Mouse (Mus musculus): ENCODE data around the gene Inpp4b. TPM values are rescaled to one million over a fixed set of nuclear protein-coding genes. Genes with fewer than 3 reads are reported as not detected.
"Not testable (repeated sequence)": the region's sequence is repeated elsewhere in the genome, so short reads cannot be mapped to it uniquely, and the experiment has no call there.

Inpp4b gene
- total RNA-seq, 2 experiments from 2014 or later, result 7.7 to 9.0 TPM

GRCm38 (mm10) chr8:81888843-81889242, 546.5 kb downstream of the Inpp4b start:
- DNase-seq (ENCODE audit: low spot score in 2 of 2), result no peak

GRCm38 (mm10) chr8:81893292-81893691, 550.9 kb downstream of the Inpp4b start:
- no peak for DNase-seq (ENCODE audit: low spot score in 2 of 2)

- no peak for DNase-seq (ENCODE audit: low spot score in 2 of 2)
Observed at GRCm38 (mm10) chr8:81946812-81947211, 604.5 kb downstream of the Inpp4b start.

DNA sequence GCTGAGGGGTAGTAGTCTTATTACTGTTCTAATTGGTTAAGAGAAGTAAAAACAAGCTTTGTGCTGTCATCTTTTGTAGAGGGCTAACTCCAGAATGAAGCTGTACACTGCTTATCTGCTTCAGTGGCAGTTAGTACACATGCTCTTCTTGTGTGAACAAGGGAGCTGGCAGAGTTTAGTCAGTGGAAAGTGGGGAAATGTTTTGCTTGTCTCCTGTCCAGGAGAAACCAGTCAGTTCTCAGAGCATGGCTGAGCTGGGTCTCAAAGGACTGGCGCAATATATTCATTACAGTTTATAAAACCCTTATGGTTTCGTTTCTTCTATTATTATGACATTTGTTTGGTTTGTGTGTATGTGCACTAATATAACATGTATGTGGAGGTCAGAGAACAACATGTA, 610.7 kb downstream of the Inpp4b start:
- no peak for DNase-seq (ENCODE audit: low spot score in 2 of 2)

DNA sequence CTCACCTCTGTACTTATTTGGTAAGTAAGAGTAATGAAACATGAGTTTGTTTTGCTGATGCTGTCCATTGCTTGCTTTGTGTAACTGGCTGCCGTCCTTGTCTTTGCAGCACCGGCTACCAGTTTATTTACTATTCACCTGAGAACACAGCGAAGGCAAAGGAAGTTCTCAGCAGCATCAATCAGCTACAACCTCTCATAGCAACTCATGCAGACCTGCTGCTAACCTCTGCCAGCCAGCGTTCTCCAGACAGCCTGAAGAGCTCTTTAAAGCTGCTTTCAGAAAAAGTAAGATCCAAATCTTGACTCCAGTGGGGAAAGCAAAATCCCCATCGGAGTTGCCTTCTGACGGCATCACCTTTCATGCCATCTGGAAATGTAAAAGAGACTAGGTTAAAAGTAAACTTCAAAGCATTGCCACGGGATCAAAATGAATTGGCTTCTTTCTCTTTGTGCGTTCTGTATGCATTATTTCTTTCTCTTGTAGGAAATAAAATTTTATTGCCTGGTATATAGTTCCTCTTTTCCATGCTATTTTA, 642.8 kb downstream of the Inpp4b start:
- DNase-seq (ENCODE audit: low spot score in 2 of 2), result no peak

DNA sequence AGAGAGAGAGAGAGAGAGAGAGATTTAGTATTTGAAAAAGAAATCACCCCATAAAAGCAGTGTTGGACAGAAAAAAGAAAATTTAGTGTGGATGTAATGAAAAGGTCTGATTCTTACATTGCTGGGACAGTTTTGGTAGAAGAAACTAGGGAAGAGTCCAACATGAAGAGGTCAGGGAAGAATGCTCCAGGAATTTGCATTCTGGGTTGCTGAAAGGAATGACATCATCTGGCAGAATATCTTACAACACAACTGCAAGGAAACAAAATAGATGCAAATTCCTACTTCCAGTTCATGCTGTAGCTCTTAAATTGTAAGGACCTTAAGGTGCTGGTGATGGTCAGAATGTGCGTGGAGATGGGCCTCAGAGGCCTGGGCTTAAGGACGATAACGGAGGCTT, 650.6 kb downstream of the Inpp4b start:
- DNase-seq (ENCODE audit: low spot score in 2 of 2), result no peak

DNA sequence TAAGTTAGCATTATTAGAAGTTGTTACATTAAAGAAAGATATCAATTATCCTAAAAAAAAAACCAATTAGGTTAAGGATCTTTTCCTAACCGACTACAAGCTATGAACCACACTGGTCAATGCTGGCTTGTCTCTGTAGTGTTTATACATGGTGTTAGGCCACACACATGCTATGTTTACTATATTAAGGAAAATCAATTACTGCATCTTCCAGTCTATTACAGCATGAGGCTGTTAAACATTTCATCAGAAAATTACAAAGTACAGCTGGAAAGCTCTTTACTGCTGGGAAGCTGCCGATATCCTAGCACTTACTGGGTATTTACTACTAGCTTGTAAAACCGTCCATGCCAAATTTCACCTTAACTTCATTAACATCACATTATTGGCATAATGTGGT, 653.9 kb downstream of the Inpp4b start:
- DNase-seq (ENCODE audit: low spot score in 2 of 2), result no peak

DNA sequence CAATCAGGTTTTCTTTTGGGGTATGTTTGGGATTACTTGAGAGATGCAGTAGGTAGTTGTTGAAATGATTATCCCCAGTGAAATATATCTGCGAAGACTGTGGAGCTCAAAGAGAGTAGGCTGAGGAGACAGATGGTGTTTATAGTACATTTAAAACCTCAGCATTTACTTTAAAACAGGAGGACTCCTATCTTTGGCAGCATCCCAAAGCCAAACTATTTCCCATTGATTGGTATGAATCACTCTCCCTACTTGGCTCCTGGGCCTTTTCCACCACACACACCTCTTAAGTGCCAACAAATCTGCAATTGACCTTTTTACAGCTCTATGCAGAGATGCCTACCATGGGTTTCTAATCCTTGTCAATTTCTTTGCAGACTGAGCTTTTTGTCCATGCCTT, 654.5 kb downstream of the Inpp4b start:
- no peak for DNase-seq (ENCODE audit: low spot score in 2 of 2)

GRCm38 (mm10) chr8:82004158-82004557, 661.8 kb downstream of the Inpp4b start:
- DNase-seq (ENCODE audit: low spot score in 2 of 2), result no peak

DNA sequence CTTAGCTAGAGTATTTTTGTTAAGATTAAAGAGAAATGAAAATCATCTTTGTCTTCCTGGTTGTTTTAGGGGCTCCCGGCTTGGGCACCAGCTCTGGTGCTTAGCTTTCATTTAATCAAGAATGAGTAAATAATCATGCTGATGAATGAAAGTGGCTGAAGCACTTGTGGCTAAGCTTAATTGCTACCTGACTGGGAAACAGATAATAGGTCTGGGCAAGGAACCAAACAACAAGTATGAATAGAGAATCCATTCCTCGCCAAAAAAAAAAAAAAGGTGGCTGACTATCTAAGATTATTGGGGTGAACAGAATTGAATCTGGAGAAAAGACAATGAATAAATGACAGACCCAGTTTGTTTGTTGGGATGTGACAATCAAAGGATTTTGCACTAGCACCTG, 663.1 kb downstream of the Inpp4b start:
- no peak for DNase-seq (ENCODE audit: low spot score in 2 of 2)

DNA sequence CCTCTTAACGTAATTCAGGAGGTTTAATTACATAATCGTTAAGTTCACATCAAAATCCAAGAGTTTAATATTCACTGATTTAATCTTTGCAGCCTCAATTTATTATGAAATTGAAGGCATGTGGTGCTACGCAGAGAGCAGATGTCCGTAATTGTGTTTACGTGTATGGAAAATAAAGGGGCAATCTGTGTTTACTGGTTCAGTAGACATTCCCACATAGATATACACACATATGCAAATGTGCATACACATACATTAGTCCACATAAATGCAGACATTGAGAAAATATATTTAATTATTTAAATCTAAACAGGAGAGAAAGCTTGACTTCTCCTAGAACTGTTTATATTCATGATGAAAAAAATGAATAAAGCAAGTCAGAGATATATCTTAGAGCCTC, 675.4 kb downstream of the Inpp4b start:
- no peak for DNase-seq (ENCODE audit: low spot score in 2 of 2)

DNA sequence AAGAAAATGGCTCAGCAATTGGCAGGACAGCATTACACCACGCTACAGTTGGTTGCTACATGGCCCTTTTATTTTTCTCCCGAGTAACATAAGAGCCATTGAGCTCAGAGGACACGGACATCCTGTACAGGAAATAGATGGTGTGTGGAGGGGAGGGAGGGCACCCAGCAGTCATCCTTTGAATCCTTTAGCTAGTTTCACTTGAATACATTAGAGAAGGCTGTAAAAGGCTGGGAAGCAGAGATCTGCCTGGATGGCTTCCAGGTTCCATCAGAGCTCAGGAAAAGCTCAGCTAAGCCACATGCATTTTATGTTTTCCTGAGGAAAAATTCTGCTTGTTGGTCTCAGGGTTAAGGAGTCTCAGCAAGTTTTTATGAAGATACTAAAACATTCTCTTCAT, 685.0 kb downstream of the Inpp4b start:
- peak in 1 of 2 experiments; percentile 14 for DNase-seq (ENCODE audit: low spot score in 2 of 2)

- DNase-seq (ENCODE audit: low spot score in 2 of 2), result peak; percentile 54 to 63
Observed at GRCm38 (mm10) chr8:82028896-82029295, 686.5 kb downstream of the Inpp4b start.

DNA sequence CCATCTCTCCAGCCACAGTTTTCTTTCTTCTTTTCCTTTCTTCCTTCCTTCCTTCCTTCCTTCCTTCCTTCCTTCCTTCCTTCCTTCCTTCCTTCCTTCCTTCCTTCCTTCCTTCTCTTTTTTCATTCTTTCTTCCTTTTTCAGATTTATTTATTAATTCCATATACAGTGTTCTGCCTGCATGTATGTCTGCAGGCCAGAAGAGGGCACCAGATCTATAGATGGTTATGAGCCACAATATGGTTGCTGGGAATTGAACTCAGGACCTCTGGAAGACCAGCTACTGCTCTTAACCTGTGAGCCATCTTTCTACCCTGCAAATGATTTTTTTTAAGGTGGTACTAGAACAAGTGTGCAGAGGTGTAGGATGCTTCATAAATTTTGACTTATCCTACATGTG, 689.7 kb downstream of the Inpp4b start:
- not testable (repeated sequence) for DNase-seq (ENCODE audit: low spot score in 2 of 2)

- DNase-seq (ENCODE audit: low spot score in 2 of 2), result no peak
Observed at GRCm38 (mm10) chr8:82054030-82054429, 711.7 kb downstream of the Inpp4b start.

- DNase-seq (ENCODE audit: low spot score in 2 of 2), result no peak
Observed at GRCm38 (mm10) chr8:82067619-82068018, 725.3 kb downstream of the Inpp4b start.

- no peak for DNase-seq (ENCODE audit: low spot score in 2 of 2)
Observed at GRCm38 (mm10) chr8:82079267-82079666, 736.9 kb downstream of the Inpp4b start.

DNA sequence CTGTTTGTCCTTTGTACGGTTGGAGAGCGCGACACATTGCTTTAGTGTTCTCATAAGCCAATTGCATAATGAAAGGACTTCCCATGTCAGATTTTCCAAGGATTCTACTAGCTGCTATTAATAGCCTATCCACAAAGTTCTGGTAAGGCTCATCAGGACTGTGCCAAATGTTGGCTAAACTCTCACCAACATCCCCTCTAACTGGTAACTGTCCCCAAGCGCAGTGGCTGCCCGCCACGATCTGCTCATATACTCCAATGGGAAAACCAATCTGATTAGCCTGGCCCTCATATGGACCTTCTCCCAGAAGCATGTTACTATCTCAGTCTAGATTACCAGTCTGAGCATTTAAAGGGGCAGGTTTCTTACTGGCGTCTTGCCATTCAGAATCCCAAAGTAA, 744.3 kb downstream of the Inpp4b start:
- not testable (repeated sequence) for DNase-seq (ENCODE audit: low spot score in 2 of 2)

DNA sequence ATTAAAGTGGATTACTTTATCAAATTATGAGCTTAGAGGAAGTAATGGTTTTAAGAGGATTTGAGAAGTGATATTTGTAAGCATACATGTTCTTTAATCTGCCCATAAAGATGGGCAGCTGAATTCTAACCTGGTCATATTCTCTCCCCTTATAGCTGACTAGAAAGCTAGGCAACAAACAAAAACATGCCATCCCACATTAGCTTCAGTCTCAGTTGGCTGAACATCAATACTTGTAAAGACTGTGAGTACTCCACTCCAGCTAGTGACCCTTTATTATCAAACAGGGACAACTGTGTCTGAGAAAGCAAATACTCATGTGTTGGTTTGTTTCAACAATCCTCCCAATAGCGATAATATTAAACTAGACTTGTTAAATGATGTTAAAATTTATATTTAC, 748.5 kb downstream of the Inpp4b start:
- no peak for DNase-seq (ENCODE audit: low spot score in 2 of 2)

DNA sequence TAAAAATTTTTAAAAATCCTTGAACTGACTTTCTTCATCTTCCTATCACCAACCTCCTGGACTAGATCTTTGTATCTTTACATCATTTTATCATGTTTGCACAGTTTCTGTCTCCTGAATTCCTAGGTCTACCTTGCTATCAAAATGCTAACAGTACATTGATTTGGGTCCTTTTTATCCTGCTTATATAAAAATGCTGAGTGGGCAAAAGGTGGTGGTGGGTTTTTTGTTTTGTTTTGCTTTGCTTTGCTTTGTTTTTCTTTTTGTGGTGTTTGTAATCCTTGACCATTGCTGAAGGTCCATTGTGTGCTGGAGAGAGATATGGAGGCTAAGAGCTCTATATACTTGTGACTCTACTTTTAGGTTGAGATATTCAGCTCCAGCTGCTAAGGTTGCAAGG, 750.9 kb downstream of the Inpp4b start:
- DNase-seq (ENCODE audit: low spot score in 2 of 2), result no peak

DNA sequence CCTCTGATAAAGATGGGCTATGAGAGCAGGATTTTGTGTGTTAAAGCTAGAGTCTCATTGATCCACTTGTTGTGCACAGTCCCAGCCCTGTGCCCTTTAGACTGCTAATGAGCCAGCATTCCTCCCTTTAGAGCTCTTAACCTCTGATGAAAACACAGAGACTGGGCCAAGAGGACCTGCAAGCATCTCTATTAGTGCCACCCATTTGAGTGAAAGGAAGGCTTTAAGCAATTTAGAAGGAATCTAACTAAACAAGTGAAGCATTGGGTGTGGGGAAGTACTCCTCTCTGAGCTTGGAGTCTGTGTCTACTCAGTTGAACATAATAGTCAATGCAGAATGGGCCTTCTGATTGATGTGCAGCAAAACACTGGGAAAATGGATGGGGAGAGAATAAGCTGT, 762.2 kb downstream of the Inpp4b start:
- DNase-seq (ENCODE audit: low spot score in 2 of 2), result no peak

DNA sequence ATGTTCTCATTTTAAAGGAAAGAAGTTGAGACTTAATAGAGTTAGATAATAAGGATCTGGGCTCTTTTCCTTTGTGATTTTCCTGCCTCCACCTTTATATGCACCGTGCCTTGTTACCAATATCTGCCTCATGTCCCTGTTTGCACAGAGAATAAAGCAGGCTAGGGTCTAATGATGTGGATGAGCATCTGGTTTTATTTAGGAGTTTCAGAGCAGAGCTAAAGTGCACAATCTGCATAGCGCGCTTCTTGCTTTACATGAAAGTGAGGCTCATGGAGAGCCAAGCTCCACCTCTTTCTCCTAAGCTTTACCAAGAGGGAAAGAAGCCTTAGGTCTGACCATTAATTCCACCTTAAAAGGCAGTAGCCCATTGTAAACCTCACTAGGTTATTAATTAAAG, 763.8 kb downstream of the Inpp4b start:
- DNase-seq (ENCODE audit: low spot score in 2 of 2), result no peak

DNA sequence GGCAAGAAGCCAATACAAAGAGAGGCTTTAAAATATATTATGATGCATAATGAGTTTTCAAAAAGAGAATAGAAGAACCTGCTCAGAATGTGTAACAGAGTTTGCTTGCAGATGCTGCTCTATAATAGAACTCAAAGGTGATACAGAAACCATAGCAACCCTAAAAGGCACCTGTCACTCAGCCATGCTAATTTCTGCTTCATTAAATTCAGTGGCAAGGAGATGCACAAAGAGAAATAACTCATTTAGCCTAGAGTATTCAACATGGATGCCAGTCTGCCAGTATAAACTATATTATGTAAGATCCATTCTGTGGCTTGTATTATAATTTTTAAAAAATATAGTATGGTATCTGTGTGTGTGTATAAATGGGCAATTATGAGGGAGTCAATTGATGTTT, 807.9 kb downstream of the Inpp4b start:
- DNase-seq (ENCODE audit: low spot score in 2 of 2), result no peak

GRCm38 (mm10) chr8:82157928-82158327, 815.6 kb downstream of the Inpp4b start:
- no peak for DNase-seq (ENCODE audit: low spot score in 2 of 2)

Measured in layer of hippocampus, postnatal 10 days (tissue).